Mouse (Mus musculus): ENCODE measurements around the gene Polr1d. TPM values are rescaled to one million over a fixed set of nuclear protein-coding genes. Genes with fewer than 3 reads are reported as not detected.

Polr1d gene
- total RNA-seq, 2 experiments from 2014 or later: 133 to 135 TPM

- ATAC-seq (replicated peaks; ENCODE audit: poor library complexity, severe bottlenecking): no peak
Observed at GRCm38 (mm10) chr5:147078110-147078900, 1.5 kb downstream of the Polr1d start.

- ATAC-seq (replicated peaks; ENCODE audit: poor library complexity, severe bottlenecking): no peak
Observed at GRCm38 (mm10) chr5:147085201-147085894, 8.5 kb downstream of the Polr1d start.

GRCm38 (mm10) chr5:147086816-147087215, 10.0 kb downstream of the Polr1d start:
- ATAC-seq (replicated peaks; ENCODE audit: poor library complexity, severe bottlenecking): no peak; the same call in 1 of the 2 replicates

- no peak for ATAC-seq (replicated peaks; ENCODE audit: poor library complexity, severe bottlenecking)
Observed at GRCm38 (mm10) chr5:147089836-147090235, 13.0 kb downstream of the Polr1d start.

GRCm38 (mm10) chr5:147090256-147090963, 13.6 kb downstream of the Polr1d start:
- no peak for ATAC-seq (replicated peaks; ENCODE audit: poor library complexity, severe bottlenecking)

- no peak for ATAC-seq (replicated peaks; ENCODE audit: poor library complexity, severe bottlenecking)
Observed at GRCm38 (mm10) chr5:147092448-147092847, 15.6 kb downstream of the Polr1d start.

- no peak for ATAC-seq (replicated peaks; ENCODE audit: poor library complexity, severe bottlenecking)
Observed at GRCm38 (mm10) chr5:147094296-147094695, 17.4 kb downstream of the Polr1d start.

- no peak for ATAC-seq (replicated peaks; ENCODE audit: poor library complexity, severe bottlenecking)
Observed at GRCm38 (mm10) chr5:147096586-147096985, 19.7 kb downstream of the Polr1d start.

- no peak for ATAC-seq (replicated peaks; ENCODE audit: poor library complexity, severe bottlenecking)
Observed at GRCm38 (mm10) chr5:147098667-147099066, 21.8 kb downstream of the Polr1d start.

- ATAC-seq (replicated peaks; ENCODE audit: poor library complexity, severe bottlenecking): no peak
Observed at GRCm38 (mm10) chr5:147100180-147100579, 23.3 kb downstream of the Polr1d start.

- ATAC-seq (replicated peaks; ENCODE audit: poor library complexity, severe bottlenecking): no peak
Observed at GRCm38 (mm10) chr5:147102295-147102694, 25.4 kb downstream of the Polr1d start.

- no peak for ATAC-seq (replicated peaks; ENCODE audit: poor library complexity, severe bottlenecking)
Observed at GRCm38 (mm10) chr5:147107276-147107675, 30.4 kb downstream of the Polr1d start.

- ATAC-seq (replicated peaks; ENCODE audit: poor library complexity, severe bottlenecking): no peak
Observed at GRCm38 (mm10) chr5:147108861-147109591, 32.2 kb downstream of the Polr1d start.

- no peak for ATAC-seq (replicated peaks; ENCODE audit: poor library complexity, severe bottlenecking)
Observed at GRCm38 (mm10) chr5:147114738-147115137, 37.9 kb downstream of the Polr1d start.

GRCm38 (mm10) chr5:147115631-147116030, 38.8 kb downstream of the Polr1d start:
- ATAC-seq (replicated peaks; ENCODE audit: poor library complexity, severe bottlenecking): no peak; the same call in 1 of the 2 replicates

- no peak for ATAC-seq (replicated peaks; ENCODE audit: poor library complexity, severe bottlenecking)
Observed at GRCm38 (mm10) chr5:147117027-147117426, 40.2 kb downstream of the Polr1d start.

- no peak for ATAC-seq (replicated peaks; ENCODE audit: poor library complexity, severe bottlenecking)
Observed at GRCm38 (mm10) chr5:147121146-147121545, 44.3 kb downstream of the Polr1d start.

- no peak for ATAC-seq (replicated peaks; ENCODE audit: poor library complexity, severe bottlenecking)
Observed at GRCm38 (mm10) chr5:147124794-147125193, 47.9 kb downstream of the Polr1d start.

- ATAC-seq (replicated peaks; ENCODE audit: poor library complexity, severe bottlenecking): no peak
Observed at GRCm38 (mm10) chr5:147125542-147126185, 48.8 kb downstream of the Polr1d start.

GRCm38 (mm10) chr5:147127860-147128259, 51.0 kb downstream of the Polr1d start:
- peak; percentile 52 for ATAC-seq (replicated peaks; ENCODE audit: poor library complexity, severe bottlenecking)
